ENCODE assay signal across 8 mouse cellular contexts in the genomic region with DNA sequence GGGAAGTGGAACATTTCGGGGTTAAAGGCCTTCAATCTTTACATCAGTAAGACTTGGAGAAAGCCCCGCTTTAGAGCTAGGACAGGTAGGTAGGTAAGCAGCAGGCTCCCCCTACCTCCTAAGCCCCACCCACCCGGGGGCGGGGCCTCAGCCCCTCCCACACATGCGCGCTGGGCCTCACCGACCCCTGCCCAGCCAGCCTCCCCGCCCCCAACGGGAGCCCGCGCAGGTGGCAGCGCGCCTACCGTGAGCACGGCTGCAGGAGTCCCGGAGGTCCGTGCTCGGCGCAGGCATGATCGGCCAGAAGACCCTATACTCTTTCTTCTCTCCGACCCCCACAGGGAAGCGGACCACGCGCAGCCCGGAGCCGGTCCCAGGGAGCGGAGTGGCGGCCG. TPM values are rescaled to one million over a fixed set of nuclear protein-coding genes. Genes with fewer than 3 reads are reported as not detected.
DNase-seq lines count a peak whose midpoint lies in the region; ATAC-seq and TF ChIP-seq lines count a peak whose summit lies in the region.

Gene Ung, plus strand, starts transcription at position 176 of the 395 bp plus-strand sequence.

- WGBS in forebrain, embryonic 12.5 days, result 1% methylated on average over 29 of the region's 29 CpGs
- WGBS in hindbrain, embryonic 14.5 days, result 1% methylated on average over 27 of the region's 29 CpGs
- 1% methylated on average over 26 of the region's 29 CpGs for WGBS in liver, embryonic 13.5 days (ENCODE audit: insufficient replicate concordance)
- under 1% methylated on average over 29 of the region's 29 CpGs for WGBS in neural tube, embryonic 13.5 days

- peak within 1 kb of the TSS; percentile 17 for H3K27ac ChIP-seq in bone marrow macrophage, adult 2 months (ENCODE audit: insufficient read depth, low read depth, low read length)
- peak within 1 kb of the TSS; percentile 63; the same call in 1 of the 2 replicates for H3K27ac ChIP-seq in forebrain, embryonic 12.5 days
- no peak within 1 kb of the TSS for H3K27ac ChIP-seq in hindbrain, embryonic 14.5 days
- peak within 1 kb of the TSS; percentile 66 for H3K27ac ChIP-seq in liver, embryonic 13.5 days
- peak within 1 kb of the TSS; percentile 52; the same call in 1 of the 2 replicates for H3K27ac ChIP-seq in neural tube, embryonic 13.5 days (replicated peaks)

- H3K4me3 ChIP-seq in bone marrow macrophage, adult 2 months (ENCODE audit: insufficient read depth, low read length), result peak within 1 kb of the TSS; percentile 67
- H3K4me3 ChIP-seq in forebrain, embryonic 12.5 days (replicated peaks), result peak within 1 kb of the TSS; percentile 90
- H3K4me3 ChIP-seq in hindbrain, embryonic 14.5 days (replicated peaks; ENCODE audit: low read length), result peak within 1 kb of the TSS; percentile 91
- H3K4me3 ChIP-seq in liver, embryonic 13.5 days (replicated peaks), result peak within 1 kb of the TSS; percentile 80
- peak within 1 kb of the TSS; percentile 89 for H3K4me3 ChIP-seq in neural tube, embryonic 13.5 days

- peaks cover 17% of the 10 kb centered on the region for H3K4me1 ChIP-seq in bone marrow macrophage, adult 2 months (ENCODE audit: control insufficient read depth, insufficient read depth, low read length)
- H3K4me1 ChIP-seq in forebrain, embryonic 12.5 days, result peaks cover 38% of the 10 kb centered on the region
- H3K4me1 ChIP-seq in hindbrain, embryonic 14.5 days (replicated peaks; ENCODE audit: control insufficient read depth, insufficient read depth, low read length), result peaks cover 10% of the 10 kb centered on the region; the same call in 1 of the 2 replicates
- peaks cover 79% of the 10 kb centered on the region for H3K4me1 ChIP-seq in liver, embryonic 13.5 days (replicated peaks)
- peaks cover 30% of the 10 kb centered on the region for H3K4me1 ChIP-seq in neural tube, embryonic 13.5 days (replicated peaks)

- peak; percentile 49 to 54 for DNase-seq in frontal cortex, postnatal 10 days (ENCODE audit: low spot score in 2 of 2)
- no peak for DNase-seq in frontal cortex, postnatal 25 days (ENCODE audit: low spot score in 2 of 2)
- DNase-seq in hindbrain, embryonic 14.5 days (ENCODE audit: low spot score), result peak; percentile 75
- DNase-seq in liver, embryonic 13.5 days, result peak; percentile 48
- no peak for DNase-seq in ovary, adult 18-20 months (ENCODE audit: low spot score)

- no peaks in the 10 kb centered on the region for H3K9me3 ChIP-seq in forebrain, embryonic 12.5 days
- no peaks in the 10 kb centered on the region for H3K9me3 ChIP-seq in hindbrain, embryonic 14.5 days (ENCODE audit: control insufficient read depth, low read length)
- no peaks in the 10 kb centered on the region for H3K9me3 ChIP-seq in liver, embryonic 13.5 days (replicated peaks)
- no peaks in the 10 kb centered on the region for H3K9me3 ChIP-seq in neural tube, embryonic 13.5 days

- H3K36me3 ChIP-seq in forebrain, embryonic 12.5 days (replicated peaks), result peaks cover 8% of the 10 kb centered on the region; the same call in 1 of the 2 replicates
- H3K36me3 ChIP-seq in hindbrain, embryonic 14.5 days (replicated peaks; ENCODE audit: control insufficient read depth, insufficient read depth), result peaks cover 6% of the 10 kb centered on the region
- H3K36me3 ChIP-seq in liver, embryonic 13.5 days, result peaks cover 14% of the 10 kb centered on the region; the same call in 1 of the 2 replicates
- no peaks in the 10 kb centered on the region; the same call in 1 of the 2 replicates for H3K36me3 ChIP-seq in neural tube, embryonic 13.5 days

- TF ChIP-seq CTCF in bone marrow macrophage, adult 2 months (IDR thresholded peaks at IDR 0.05; ENCODE audit: low read depth, low read length), result no peak

- peak within 1 kb of the TSS; percentile 66 for H3K9ac ChIP-seq in forebrain, embryonic 12.5 days
- H3K9ac ChIP-seq in hindbrain, embryonic 14.5 days, result peak within 1 kb of the TSS; percentile 58
- peak within 1 kb of the TSS; percentile 72 for H3K9ac ChIP-seq in liver, embryonic 13.5 days
- H3K9ac ChIP-seq in neural tube, embryonic 13.5 days, result peak within 1 kb of the TSS; percentile 69

- H3K4me2 ChIP-seq in forebrain, embryonic 12.5 days, result peak within 1 kb of the TSS; percentile 99
- H3K4me2 ChIP-seq in hindbrain, embryonic 14.5 days (replicated peaks), result peak within 1 kb of the TSS; percentile 99
- peak within 1 kb of the TSS; percentile 99 for H3K4me2 ChIP-seq in liver, embryonic 13.5 days
- peak within 1 kb of the TSS; percentile 97 for H3K4me2 ChIP-seq in neural tube, embryonic 13.5 days

- TF ChIP-seq POLR2A in bone marrow macrophage, adult 2 months (IDR thresholded peaks at IDR 0.05; ENCODE audit: borderline replicate concordance, low read depth, low read length), result no peak

- ATAC-seq in forebrain, embryonic 12.5 days (ENCODE audit: low FRiP score), result peak; percentile 51
- ATAC-seq in hindbrain, embryonic 14.5 days (ENCODE audit: low FRiP score), result peak; percentile 54
- ATAC-seq in liver, embryonic 13.5 days (ENCODE audit: low read depth), result no peak
- ATAC-seq in neural tube, embryonic 13.5 days (ENCODE audit: low read depth), result peak; percentile 60

- no peaks in the 10 kb centered on the region for H3K27me3 ChIP-seq in forebrain, embryonic 12.5 days
- H3K27me3 ChIP-seq in hindbrain, embryonic 14.5 days (ENCODE audit: control insufficient read depth, insufficient read depth, low read length), result no peaks in the 10 kb centered on the region
- no peaks in the 10 kb centered on the region for H3K27me3 ChIP-seq in liver, embryonic 13.5 days
- no peaks in the 10 kb centered on the region for H3K27me3 ChIP-seq in neural tube, embryonic 13.5 days

RNA-seq across cellular contexts. Expression of gene Ung, which starts in this region (rescaled TPM):
- polyA plus RNA-seq in bone marrow macrophage, adult 2 months (2012; ENCODE audit: insufficient read depth, insufficient read length, missing spikeins), result 1.8 and 3.5 TPM in 2 replicates
- polyA plus RNA-seq in forebrain, embryonic 12.5 days (2016; fragmentation: Nextera tagmentation; extraction: Ambion mirVana), result 64.4 and 69.6 TPM in 2 replicates
- polyA plus RNA-seq in hindbrain, embryonic 14.5 days (2014; fragmentation: Nextera tagmentation; extraction: Ambion mirVana), result 5.4 and 6.5 TPM in 2 replicates
- polyA plus RNA-seq in liver, embryonic 13.5 days (2015; fragmentation: Nextera tagmentation; extraction: Ambion mirVana), result 28.9 and 31.9 TPM in 2 replicates
- 9.0 and 9.6 TPM in 2 replicates for polyA plus RNA-seq in neural tube, embryonic 13.5 days (2015; fragmentation: Nextera tagmentation; extraction: Ambion mirVana)

Comparison
In these comparisons a context has a peak if more than half of its experiments do, and no peak if none do; other contexts are left out.
1. DNase-seq: peak in frontal cortex, postnatal 10 days (2 of 2), hindbrain, embryonic 14.5 days (single experiment) and liver, embryonic 13.5 days (single experiment); none in frontal cortex, postnatal 25 days (0 of 2) and ovary, adult 18-20 months (single experiment).
2. Peak in every context shown above with its lines, with median percentiles within 50 percentile points of each other: H3K4me3 ChIP-seq, H3K4me2 ChIP-seq and H3K9ac ChIP-seq.